Mouse (Mus musculus) cerebellum, adult (tissue): ENCODE results near the gene Lipa.
A peak's percentile ranks its signal among the peaks of the same experiment; 100 is the strongest.

Source experiments
- ATAC-seq: cut with Nextera tagmentation; 2 replicates; pipeline ENCODE4 v1.9.2; 2017; ENCODE audit warnings: mild to moderate bottlenecking, moderate library complexity, mixed read lengths; ENCODE audit not compliant: insufficient number of reproducible peaks, low FRiP score, low TSS enrichment

Lipa gene

DNA sequence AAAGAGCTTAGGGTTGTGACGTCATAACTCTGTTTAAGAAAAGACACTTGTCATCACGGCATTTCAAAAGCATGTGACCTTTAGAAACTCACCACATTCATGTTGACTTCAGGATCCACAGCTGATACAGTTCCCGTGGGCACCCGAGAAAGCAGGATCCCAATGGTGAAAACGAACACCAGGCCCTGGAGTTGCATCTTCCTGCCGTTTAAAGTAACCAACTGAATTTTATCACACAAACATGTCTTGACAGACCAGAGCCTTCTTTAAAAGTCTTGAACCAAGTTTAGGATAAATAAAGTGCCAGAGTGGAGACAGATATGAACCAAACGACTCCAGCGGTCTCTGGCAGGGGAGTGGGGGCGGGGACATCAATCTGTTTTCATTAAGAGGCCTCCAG, 2.6 kb downstream of the Lipa start:
- no peak for ATAC-seq

DNA sequence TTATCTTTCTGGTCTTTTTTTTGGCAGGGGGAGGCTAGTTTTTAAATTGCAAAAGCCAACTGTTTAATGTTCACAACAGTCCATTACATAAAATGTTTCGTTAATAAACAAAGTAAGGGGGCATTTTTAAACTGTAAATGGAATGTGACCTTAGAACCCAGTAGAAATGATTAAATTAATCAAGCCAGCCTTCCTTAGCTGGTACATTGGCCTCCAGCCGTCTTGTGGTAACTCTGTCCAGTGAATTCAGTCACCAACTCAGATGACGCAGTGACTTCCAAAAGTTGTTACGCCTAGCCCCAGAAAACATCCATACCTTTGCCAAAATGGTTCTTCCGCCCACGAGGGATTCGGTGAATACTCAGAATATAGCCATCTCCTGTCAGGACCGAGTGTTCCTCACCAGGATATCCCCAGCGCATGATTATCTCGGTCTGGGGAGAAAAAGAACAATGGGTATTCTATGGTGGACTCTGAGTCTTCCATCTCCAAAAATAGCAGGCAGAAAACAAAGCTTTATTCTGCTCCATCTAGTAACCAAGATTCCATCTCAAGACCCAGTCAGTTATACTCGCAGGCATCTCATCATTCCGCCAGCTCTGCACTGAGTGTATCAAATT, 4.1 kb downstream of the Lipa start:
- ATAC-seq, result no peak

DNA sequence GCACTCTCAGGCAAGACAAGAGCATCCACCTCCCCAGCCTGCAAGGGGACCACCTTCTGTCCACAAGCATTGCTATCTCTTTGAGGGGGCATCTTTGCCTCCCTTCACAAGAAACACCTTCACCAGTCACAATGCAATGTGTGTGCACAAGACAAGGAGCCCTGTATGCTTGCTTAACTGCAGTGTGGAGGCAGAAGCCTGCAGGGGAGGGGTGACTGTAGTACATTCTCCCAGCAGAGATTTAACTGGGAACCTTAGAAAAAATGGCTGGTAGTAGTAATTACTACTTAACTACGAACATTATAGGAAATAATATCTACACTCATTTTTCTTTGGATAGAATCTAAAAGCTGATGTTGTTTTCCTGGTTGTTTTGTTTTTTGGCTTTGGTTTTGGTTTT, 5.3 kb downstream of the Lipa start:
- ATAC-seq, result no peak

DNA sequence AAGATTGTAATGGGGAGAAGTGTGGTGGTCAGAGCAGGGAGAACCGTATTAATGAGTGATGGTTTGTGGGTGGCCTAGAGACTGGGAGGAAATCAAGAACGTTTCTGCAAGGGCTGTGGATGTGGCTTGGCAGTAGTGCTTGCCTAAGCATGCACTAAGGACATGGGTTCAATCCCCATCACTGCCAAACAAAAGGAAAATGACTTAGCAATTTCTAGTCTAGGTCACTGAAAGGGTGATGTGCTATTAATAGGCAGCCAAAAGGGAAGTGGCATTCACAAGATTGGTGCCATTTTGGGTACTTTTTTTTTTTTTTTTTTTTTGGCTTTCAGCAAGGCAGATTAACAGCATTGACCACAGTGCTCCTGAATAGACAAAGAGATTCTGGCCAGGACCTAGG, 5.9 kb downstream of the Lipa start:
- ATAC-seq, result no peak

DNA sequence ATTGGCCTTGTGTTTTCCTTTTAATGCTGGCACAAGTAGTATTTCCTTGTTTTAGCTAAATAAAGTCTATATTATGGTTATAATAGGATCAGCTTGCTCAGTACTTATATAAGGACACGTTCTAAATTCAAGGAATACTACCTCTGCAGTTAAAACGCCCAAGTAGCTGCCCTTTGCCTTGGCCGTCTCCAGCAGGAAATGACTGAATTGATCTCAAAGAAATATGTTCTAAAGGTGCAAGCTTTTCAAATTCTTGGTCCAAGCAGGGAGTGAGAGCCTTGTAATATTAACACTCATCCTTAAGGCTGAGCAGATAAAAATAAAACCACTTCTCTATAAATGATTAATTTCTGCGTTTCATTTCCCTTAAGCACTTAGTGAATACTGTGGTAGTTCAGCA, 7.2 kb downstream of the Lipa start:
- no peak for ATAC-seq

DNA sequence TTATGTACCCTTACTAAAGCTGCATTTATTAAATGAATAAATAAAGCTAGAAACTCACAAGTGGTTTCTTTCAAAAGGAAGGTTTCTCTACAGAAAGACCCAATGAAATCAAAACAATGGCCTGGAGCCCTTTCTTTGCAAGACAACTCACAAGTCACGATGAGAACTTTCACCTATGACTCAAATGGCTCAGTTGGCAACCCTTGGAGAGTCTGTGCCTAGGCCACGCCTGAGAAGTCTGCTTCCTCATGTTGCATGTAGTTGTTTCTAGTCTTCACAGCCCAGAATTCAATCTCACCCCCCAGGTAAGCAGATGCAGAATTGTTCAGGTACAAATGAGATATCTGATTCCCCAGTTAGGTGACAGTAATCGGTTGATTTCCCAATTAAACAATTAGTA, 7.6 kb downstream of the Lipa start:
- ATAC-seq, result no peak

DNA sequence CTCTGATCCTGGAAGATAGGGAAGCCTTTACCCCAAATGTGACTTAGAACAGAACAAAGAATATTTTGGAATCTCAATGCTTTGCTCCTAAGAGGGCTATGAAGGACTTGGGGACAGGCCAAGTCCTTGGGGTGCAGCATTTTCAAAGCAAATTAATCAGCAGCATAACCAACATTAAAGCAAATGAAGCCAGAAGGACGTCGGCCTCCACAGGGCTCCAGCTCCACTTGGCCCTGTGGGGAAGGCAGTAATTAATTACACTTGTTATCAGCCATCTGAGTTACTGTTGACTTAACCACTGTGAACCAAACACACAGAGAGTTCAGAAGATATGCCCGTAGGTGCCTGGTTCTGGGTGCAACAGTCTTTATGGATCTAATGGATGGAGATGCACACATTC, 8.5 kb downstream of the Lipa start:
- ATAC-seq, result no peak

DNA sequence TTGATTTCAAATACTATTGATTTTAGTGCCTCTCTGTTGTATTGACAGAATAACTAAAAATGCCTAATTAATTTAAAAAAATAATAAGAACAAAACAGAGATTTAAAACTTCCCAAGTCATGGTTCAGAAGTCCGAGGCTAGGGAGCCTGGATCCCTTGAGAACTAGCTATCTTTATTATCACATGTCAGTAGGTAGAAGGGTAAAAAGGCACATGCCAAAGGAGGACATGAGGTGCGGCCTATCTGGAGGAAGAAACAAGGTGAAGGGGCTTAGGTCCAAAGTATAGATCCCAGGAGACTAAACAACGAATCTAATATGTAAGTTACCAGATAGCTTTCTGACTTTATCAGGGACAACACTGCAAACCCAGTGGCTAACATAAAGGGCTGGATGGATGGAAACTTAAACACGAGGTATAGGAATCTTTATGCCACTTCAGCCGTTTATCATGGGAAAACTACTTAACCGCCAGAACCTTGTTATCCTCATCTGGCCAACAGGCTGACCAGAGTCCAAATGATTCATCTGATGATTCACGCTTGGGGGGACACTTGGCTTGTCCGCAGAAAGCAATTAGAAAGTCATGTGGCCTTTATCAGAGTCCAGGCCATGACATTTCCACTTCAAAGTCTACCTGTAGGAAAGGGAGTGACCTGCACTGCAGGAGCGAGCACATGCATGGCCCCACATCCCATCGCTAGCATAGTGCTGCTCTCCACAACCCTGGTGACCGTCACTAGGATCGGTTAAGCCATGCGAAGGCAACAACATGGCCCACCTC, 9.3 kb downstream of the Lipa start:
- peak; percentile 45 for ATAC-seq

DNA sequence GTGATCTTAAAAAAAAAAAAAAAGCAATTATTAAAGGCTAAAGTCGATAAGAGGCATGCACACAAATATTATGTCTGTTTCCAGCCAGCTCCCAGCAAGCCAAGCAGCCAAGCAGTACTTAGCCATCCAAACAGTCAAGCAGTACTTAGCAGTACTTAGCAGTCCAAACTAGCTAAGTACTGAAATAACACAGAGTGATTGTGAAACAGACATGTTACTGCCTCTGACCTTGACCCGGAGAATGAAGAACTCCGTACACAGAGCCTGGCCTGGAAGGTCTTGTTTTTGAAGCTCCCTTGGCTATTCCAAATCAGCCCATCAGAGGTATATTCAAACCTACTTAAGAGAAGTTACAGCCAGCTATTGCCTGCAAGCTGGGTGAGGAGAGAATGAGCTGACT, 10.1 kb downstream of the Lipa start:
- ATAC-seq, result no peak

DNA sequence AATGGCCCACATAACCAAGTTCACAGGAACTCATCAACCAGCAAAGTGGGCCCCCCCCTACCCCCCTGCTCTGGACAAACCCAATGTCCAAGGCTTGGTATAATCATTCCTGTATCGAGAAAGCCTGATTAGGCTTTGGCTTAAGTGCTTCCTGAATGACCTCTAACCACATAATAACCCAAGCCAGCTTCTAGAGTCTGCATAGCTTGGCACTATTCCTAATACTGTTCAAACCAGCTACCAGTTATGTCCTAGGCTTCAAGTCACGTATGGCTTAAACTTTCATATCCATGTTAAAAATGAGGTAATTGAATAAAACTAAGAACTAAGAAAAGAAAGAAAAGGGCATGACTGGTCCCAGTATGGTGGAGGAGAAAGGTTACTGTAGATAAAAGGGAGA, 10.9 kb downstream of the Lipa start:
- no peak for ATAC-seq

DNA sequence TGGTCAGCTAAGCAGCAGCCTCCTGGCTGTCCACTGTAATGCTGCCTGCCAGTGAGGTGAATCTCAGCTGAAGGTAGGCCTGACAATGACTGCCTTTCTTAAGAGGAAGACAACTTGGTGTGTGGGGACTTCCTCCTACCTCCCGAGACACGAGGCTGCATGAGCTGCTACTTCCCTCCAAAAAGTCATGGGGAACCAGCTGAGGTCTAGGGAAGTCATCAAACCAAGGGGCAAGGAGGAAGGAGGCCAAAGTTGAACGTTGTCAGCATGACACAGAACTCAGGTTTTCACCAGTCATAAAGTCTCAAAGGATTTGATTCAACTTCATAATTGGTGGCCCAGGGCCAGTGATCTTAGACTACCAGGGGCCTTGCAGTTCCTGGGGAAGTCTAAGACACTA, 11.6 kb downstream of the Lipa start:
- no peak for ATAC-seq

DNA sequence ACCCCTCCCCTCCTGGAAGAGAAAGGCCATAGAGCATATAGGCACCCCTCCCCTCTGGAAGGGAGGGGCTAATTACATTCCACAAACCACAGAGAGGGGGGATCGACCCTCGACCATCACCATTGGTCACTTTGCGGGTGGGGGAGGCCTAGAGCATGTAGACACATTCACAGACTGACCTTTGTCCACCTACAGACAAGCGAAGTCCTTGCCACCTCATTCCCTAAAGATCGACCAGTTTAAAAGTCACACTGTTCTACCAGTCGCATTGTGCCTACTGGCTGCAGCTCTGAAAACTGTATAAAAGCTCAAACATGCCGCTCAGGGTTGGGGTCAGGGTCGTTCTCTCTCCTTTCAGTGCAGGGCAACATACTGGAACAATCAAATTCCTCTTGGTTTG, 15.7 kb downstream of the Lipa start:
- no peak for ATAC-seq

DNA sequence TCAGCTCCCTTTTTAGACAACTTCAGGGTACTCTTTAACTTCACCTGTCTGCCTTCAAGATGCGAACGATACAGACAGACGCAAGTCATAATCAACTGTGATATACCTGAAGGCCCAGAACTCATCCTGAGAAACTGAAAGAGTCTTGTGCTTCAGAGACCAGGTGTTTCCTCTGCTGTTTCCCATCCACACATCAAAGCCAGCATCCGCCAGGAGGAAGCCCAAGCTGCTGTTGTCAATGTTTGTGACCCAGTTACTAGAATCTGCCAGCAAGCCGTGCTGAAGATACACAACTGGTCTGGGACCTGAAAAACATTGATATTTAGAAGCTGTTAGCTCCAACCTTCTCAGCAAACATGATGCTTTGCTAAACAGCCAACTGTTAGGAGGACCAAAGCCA, 16.6 kb downstream of the Lipa start:
- no peak for ATAC-seq

DNA sequence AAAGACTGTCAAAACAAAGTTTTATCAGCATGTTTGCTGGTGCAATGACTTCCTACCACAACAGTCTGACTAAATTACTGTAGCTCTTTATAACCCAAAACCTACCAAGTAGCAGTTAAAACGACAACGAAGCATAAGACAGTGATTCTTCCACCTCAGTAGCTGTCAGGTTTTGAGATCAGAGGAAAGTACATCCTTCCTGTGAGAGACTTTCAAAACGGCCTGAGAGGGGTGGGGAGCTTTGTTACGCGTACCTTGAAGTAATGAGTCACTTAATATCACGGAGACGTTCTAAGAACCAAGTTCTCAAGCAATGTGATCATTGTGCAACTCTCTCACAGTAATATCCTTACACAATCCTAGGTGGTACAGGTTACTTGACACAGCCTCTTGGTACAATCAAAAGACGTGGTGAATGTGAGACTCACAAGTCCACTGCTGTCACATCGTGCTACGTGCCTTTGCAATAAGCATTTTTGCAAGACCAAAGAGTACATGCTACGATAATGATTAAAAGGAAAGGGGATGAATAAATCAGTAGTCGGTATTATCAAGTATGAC, 22.0 kb downstream of the Lipa start:
- no peak for ATAC-seq

DNA sequence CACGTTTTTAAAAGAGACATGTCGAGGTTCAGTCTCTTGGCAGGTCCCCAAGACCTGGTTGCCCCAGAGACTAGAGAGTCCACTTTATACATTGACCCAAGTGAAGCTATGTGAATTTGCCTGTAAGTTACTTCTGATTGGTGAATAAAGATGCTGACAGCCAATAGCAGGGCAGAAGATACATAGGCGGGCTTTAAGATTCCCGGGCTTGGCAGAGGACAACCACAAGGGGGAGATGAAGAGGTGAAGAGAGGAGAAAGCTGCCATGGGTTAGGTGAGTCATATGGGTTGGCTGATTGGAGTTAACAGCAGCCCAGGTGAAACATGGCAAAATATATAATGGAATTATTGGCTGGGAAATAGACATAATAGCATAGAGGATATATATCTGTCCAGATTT, 26.5 kb downstream of the Lipa start:
- ATAC-seq, result peak; percentile 83

DNA sequence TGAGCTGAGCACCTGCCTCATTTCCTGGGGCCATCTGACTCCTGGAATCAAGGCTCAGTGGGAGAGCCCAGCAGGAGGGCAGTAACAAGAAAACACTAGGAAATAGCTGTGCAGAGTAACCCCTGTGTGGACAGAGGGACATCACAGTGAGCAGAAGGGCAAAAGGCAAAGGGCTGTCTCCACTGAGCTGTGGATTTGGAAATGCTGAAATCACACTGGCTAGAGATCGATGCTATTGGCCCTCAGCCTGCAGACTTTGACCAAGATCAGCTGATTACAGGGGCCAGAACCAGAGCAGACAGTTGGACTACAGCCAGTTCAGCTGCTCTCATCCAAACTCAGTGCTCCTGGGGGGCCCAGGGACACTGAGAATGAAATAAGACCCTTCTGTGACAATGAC, 30.9 kb downstream of the Lipa start:
- ATAC-seq, result no peak

DNA sequence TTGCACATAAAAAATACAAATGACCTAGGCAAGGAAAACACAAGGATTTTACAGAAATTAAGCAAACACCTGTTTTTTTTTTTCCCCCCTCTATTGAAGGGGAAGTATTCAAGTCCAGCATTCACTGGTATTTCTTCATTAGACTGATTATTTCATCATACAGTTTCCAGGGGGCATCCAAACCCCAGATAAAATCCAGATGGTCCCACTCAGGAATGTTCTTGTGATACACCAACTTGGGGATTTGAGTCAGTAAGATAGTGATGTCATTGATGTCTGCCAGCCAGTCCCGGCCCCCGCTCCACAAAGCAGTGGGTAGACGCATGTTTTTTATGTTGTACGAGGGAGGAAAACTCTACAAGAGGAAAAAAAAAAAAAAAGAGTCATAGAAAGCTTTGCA, 33.4 kb downstream of the Lipa start:
- no peak for ATAC-seq

DNA sequence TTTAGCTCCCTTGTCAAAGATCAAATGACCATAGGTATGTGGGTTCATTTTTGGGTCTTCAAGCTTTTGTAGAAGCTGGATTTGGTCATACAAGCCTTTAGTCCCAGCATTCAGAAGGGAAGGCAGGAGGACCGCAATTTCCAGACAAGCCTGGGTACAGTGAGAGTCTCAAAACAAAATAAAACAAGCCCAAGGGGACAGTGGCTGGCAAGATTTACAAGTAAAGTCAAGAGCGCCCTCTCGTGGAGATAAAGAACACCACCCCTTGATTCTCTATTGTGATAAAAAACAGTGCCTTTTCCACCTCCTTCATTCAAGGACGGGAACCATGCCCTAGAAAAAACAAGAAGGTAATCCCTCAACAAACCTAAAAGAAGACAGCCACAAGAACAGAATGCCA, 43.7 kb downstream of the Lipa start:
- no peak for ATAC-seq

DNA sequence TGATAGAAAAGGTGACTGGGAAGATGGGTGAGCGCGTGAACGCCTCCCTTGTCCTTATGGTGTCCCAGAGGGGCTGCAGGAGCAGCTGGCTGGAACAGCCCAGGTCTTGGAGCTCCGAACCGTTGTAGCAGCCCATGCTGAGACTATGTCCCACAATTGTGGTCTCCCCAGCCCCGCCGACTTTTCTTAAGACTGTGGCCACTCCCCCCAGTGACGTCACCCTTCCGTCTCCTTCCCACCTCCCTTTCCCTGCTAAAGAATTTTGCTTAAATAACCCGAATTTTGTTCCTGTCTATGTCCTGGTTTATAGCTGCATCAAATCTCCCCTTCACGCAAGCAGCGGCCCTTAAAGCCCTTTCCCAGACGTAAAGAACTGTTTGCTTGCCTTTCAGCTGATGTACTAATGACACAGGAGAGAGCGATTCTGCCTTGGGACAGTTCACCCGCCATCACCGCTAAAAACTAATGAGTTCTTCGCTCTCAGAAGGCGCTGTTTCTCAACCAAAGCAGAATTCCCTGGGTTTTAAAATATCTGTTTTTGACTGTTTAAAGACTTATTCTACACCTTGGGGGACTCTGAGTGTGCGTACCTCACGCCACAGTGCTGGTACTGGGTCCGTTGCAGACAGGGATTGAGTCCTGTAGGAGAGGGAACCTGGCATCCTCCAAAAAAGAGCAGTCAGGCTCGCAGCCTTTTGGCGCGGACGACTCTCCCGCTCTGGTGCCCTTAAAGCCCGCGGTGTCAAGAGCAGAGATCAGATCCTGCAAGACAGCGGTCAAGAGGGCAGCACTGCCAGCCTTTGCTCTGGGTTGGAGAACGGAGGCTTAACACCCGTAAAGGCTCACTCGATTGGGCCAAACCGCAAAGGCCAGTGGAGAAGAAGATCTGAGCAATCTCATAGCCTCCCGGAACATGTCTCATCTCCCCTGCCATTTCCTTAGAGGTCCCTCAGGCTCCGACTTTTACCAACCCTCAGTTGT, 52.0 kb downstream of the Lipa start, which contains the start of gene Ch25h:
Gene Ch25h (minus strand): TSS at position 174 of the 981 bp plus-strand sequence.
- ATAC-seq, result peak; percentile 47

DNA sequence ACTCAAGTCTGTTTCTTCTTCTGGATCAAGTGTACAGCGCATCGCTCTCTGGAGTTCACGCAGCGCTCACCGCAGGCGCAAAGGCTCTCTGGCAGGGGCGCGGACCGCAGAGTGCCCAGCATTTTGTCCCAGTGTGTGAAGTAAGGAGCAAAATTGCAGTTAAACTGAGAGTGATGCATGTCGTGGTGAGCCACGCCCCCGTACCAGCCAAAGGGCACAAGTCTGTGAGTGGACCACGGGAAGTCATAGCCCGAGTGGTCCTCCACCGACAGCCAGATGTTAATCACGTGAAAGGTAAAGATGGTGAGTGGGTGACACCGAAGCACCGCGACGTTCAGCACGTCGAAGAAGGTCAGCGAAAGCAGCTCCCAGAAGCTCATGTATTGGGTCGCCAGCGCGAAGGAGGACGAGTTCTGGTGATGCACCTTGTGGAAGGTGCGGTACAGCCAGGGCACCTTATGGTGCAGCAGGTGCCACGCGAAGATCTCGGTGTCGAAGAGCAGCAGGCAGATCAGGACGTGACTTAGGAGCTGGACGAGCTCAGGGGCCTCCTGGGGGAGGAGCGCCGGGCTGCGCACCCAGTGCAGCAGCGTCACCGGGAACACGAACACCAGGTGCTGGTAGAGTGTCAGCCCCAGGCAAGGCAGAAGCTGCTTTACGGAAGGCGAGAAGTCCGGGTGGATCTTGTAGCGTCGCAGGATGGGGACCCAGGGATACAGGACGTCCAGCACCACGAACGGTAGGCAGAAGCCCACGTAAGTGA, 52.9 kb downstream of the Lipa start:
- ATAC-seq, result peak; percentile 39; the same call in 1 of the 2 replicates
